Mouse (Mus musculus) limb, embryonic 11.5 days (tissue): ENCODE results near the gene Nrxn2. TPM values are rescaled to one million over a fixed set of nuclear protein-coding genes. Genes with fewer than 3 reads are reported as not detected.

Source experiments
- ATAC-seq: fragments of 200-750 bp; cut with Nextera tagmentation; 2 replicates; pipeline ENCODE4 v1.8.0; 2017; ENCODE audit warnings: low read depth; ENCODE audit not compliant: insufficient number of reproducible peaks, low FRiP score, low TSS enrichment
- DNase-seq: peaks from one replicate; pipeline ENCODE4 v3.0.0-alpha.2; 2015; ENCODE audit warnings: low spot score
- H3K27ac ChIP-seq: fragments of 300-500 bp; sonication (generic); replicated peaks from 2 replicates; pipeline ENCODE4 v1.5.1; 2014; ENCODE audit warnings: low read depth, mild to moderate bottlenecking, low read length
- H3K27me3 ChIP-seq: fragments of 300-500 bp; sonication (generic); 2 replicates; pipeline ENCODE4 v1.6.1; 2014; ENCODE audit warnings: mild to moderate bottlenecking, low read length, mixed read lengths; ENCODE audit not compliant: control insufficient read depth, insufficient read depth
- H3K36me3 ChIP-seq: fragments of 300-500 bp; sonication (generic); 2 replicates; pipeline ENCODE4 v1.6.1; 2014; ENCODE audit warnings: mild to moderate bottlenecking, low read length, moderate library complexity, mixed read lengths; ENCODE audit not compliant: control insufficient read depth, insufficient read depth
- H3K4me1 ChIP-seq: fragments of 300-500 bp; sonication (generic); 2 replicates; pipeline ENCODE4 v1.6.1; 2014; ENCODE audit warnings: low read length, mixed read lengths; ENCODE audit not compliant: control insufficient read depth, insufficient read depth
- H3K4me2 ChIP-seq: fragments of 300-500 bp; sonication (generic); 2 replicates; pipeline ENCODE4 v1.6.1; 2014; ENCODE audit warnings: low read depth, mild to moderate bottlenecking, moderate library complexity; ENCODE audit not compliant: severe bottlenecking
- H3K4me3 ChIP-seq: fragments of 300-500 bp; sonication (generic); 2 replicates; pipeline ENCODE4 v1.5.1; 2014; ENCODE audit warnings: low read depth, low read length
- H3K9ac ChIP-seq: fragments of 300-500 bp; sonication (generic); 2 replicates; pipeline ENCODE4 v1.6.1; 2014; ENCODE audit warnings: mild to moderate bottlenecking, low read length
- H3K9me3 ChIP-seq: fragments of 300-500 bp; sonication (generic); 2 replicates; pipeline ENCODE4 v1.6.1; 2016; ENCODE audit warnings: low read length; ENCODE audit not compliant: control insufficient read depth
- WGBS: fragments of 180-500 bp; shearing (Covaris S2); extraction: QIAGEN DNeasy Blood & Tissue Kit; methylation state at CpG from one replicate; pipeline ENCODE4 v1.1.7; 2014; 5-methylcytosine and 5-hydroxymethylcytosine counted together
- polyA plus RNA-seq: library from polyadenylated mRNA; unstranded; fragments of >200 nt; fragmentation: Nextera tagmentation; extraction: Ambion mirVana; gene quantifications from 2 replicates; pipeline ENCODE4 v1.2.1, GENCODE M21; 2014

Gene Nrxn2
- polyA plus RNA-seq, 1 experiment from 2014 or later = 1.1 TPM

DNA sequence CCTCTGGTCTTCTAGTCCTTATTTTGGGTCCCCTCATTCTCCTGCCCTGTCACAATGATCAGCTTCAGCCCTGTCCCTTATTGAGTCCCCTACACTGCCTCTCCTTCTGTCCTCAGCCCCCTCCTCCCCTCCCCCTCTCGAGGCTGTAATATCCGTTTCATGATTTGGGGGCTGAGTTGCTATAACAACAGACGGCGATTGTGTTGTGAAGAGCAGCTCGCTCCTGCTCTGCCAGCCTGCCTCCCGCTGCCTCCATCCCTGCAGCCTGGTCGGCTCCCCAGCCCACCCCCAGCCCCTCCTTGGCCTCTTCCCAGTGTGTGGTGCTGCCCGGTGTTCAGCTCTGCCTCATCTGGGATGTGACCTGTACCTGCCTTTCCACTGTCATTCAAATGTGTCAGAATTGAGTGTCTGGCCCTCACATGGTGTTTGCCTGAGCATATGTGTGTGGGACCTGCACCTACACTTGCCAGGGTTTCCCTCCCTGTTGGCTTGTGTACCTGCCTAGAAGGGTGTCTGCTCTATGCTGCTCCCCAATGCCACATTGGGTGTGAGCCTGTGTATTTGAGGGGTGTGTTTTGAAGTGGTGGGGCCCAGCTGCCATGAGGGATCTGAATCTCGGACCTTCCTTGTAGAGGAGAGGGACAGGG lies 2.3 kb upstream of the Nrxn2 start:
- DNase-seq (peak; percentile 44), ATAC-seq (no peak)
- Histone ChIP-seq H3K36me3 (no peaks in the 10 kb centered on the region), H3K9ac (no peak overlapping the region), H3K4me3 (no peak overlapping the region), H3K4me2 (0 out of 2 replicates have a peak overlapping the region, but pooled peaks have one; percentile 7), H3K27ac (no peak overlapping the region), H3K4me1 (peaks cover 12% of the 10 kb centered on the region), H3K27me3 (peaks cover 30% of the 10 kb centered on the region), H3K9me3 (no peaks in the 10 kb centered on the region)
- 5% methylated on average over 9 of the region's 9 CpGs for WGBS

- Histone ChIP-seq H3K4me3 (no peak overlapping the region), H3K9me3 (no peaks in the 10 kb centered on the region), H3K4me2 (no peak overlapping the region), H3K27me3 (peaks cover 35% of the 10 kb centered on the region), H3K9ac (no peak overlapping the region), H3K27ac (no peak overlapping the region), H3K36me3 (no peaks in the 10 kb centered on the region), H3K4me1 (peaks cover 12% of the 10 kb centered on the region)
- 64% methylated on average over 12 of the region's 12 CpGs for WGBS
- no peak for DNase-seq
- ATAC-seq = no peak
Observed at GRCm38 (mm10) chr19:6416894-6417761, 1.4 kb upstream of the Nrxn2 start.

- Histone ChIP-seq H3K27ac (no peak overlapping the region), H3K4me3 (peak overlapping the region; percentile 37), H3K27me3 (peaks cover 46% of the 10 kb centered on the region), H3K4me1 (peaks cover 14% of the 10 kb centered on the region), H3K4me2 (peak overlapping the region; percentile 66), H3K9ac (no peak overlapping the region), H3K36me3 (no peaks in the 10 kb centered on the region), H3K9me3 (no peaks in the 10 kb centered on the region)
- WGBS = 7% methylated on average over 16 of the region's 23 CpGs
- ATAC-seq (no peak), DNase-seq (no peak)
Observed at GRCm38 (mm10) chr19:6418984-6419692, 607 bp downstream of the Nrxn2 start.

DNA sequence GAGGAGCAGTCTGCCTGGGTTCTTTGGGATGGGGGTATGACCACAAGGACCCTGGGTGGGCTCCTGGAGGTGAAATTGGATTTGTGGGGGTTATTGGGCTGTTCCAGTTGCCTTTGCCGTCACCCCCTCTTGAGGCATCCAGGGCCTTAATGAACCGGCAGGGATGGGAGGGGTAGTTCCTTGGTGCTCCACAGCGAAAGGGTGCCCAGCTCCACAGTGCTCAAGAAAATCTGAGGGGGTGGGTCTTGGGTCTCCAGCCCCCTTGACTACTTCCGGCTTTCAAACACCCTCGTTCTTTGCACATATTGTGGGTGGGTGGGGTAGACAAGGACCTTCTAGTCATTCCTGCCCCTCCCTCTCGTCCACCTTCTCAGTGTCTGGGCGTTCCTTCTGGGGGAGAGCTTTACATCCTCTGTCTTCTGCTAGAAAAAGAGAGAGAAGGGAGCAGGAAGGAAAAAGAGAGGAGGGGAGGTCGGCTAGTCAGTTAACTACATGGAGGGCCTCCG lies 1.3 kb downstream of the Nrxn2 start:
- Histone ChIP-seq H3K9ac (no peak overlapping the region), H3K4me3 (no peak overlapping the region), H3K27ac (no peak overlapping the region), H3K4me1 (peaks cover 14% of the 10 kb centered on the region), H3K27me3 (peaks cover 48% of the 10 kb centered on the region), H3K36me3 (no peaks in the 10 kb centered on the region), H3K4me2 (no peak overlapping the region), H3K9me3 (no peaks in the 10 kb centered on the region)
- ATAC-seq (no peak), DNase-seq (no peak)
- WGBS = 59% methylated on average over 9 of the region's 9 CpGs

DNA sequence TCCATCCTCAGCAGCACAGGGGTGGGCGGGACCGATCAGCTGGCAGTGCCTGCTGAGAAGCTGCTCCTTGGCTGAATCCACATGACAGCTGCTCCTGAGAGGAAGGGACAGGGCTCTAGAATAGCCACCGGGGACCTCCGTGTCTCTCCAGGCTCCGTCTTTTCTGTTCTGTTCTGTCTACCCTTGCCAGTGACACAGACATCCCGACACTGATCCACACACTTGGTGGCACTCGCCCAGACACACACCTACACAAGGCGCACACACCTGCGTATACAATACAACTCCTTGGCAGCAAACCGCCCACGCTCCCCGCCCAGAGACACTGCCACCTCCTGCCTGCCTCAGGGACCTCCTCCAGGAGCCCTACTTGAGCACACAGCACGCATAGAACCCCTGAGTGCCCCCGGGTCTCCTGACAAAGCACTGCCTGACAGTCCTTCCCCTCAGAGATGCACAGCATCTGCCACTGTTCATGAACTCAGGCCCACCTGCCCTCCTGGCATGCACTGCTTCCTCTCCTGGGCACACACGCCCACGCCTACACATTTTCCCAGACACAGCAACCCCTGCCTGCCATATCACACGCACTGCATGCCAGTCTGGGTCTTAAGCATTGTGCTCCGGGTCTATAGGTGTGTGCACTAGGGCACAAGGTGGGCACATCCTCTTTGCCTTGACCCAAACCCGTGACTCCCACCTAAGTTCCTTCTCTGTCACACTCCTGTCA lies 2.1 kb downstream of the Nrxn2 start:
- DNase-seq = no peak
- no peak overlapping the region for H3K4me2 ChIP-seq
- WGBS = 58% methylated on average over 19 of the region's 19 CpGs

DNA sequence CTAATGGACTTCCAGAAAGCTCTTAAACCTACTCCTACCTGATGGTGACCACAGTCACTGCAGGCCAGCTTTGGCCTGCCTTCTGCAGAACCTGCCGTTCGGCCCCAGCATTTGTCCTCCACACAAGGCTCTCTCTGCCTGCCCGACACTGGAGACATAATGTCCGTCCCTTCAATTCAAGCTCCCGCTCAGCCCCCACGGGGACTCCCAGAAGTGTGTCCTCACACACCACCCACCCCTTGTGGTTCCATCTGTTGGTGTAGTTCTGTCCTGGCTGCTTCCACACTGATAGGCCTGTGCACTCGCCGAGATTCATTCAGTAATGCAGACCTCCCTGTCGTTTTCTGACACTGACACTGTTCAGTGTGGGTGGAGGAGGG lies 2.7 kb downstream of the Nrxn2 start:
- Histone ChIP-seq H3K27ac (no peak overlapping the region), H3K27me3 (peaks cover 59% of the 10 kb centered on the region), H3K9me3 (no peaks in the 10 kb centered on the region), H3K9ac (no peak overlapping the region), H3K4me1 (peaks cover 6% of the 10 kb centered on the region), H3K36me3 (no peaks in the 10 kb centered on the region), H3K4me3 (no peak overlapping the region), H3K4me2 (no peak overlapping the region)
- DNase-seq (no peak), ATAC-seq (no peak)
- 83% methylated on average over 9 of the region's 9 CpGs for WGBS

More for the DNA sequence above, 2.1 kb downstream of the Nrxn2 start:
- Histone ChIP-seq H3K4me3 (no peak overlapping the region), H3K9me3 (no peaks in the 10 kb centered on the region), H3K4me1 (peaks cover 11% of the 10 kb centered on the region), H3K36me3 (no peaks in the 10 kb centered on the region), H3K27me3 (peaks cover 53% of the 10 kb centered on the region), H3K27ac (no peak overlapping the region), H3K9ac (no peak overlapping the region)
- no peak for ATAC-seq

GRCm38 (mm10) chr19:6422014-6422413 lies 3.5 kb downstream of the Nrxn2 start:
- no peaks in the 10 kb centered on the region for H3K9me3 ChIP-seq
- DNase-seq = no peak
- H3K27me3 ChIP-seq = peaks cover 67% of the 10 kb centered on the region
- no peak overlapping the region for H3K4me3 ChIP-seq
- no peak overlapping the region for H3K9ac ChIP-seq
- no peak overlapping the region for H3K27ac ChIP-seq
- no peaks in the 10 kb centered on the region for H3K36me3 ChIP-seq
- no peak for ATAC-seq
- whole genome bisulfite sequencing = 77% methylated on average over 7 of the region's 7 CpGs
- no peak overlapping the region for H3K4me2 ChIP-seq
- H3K4me1 ChIP-seq = 0 out of 2 replicates have a peak, but pooled peaks cover 2% of the 10 kb centered on the region

- Histone ChIP-seq H3K27me3 (peaks cover 76% of the 10 kb centered on the region), H3K4me3 (no peak overlapping the region)
- WGBS = 88% methylated on average over 16 of the region's 16 CpGs
Observed at GRCm38 (mm10) chr19:6423241-6423640, 4.7 kb downstream of the Nrxn2 start.

More at GRCm38 (mm10) chr19:6423241-6423640, 4.7 kb downstream of the Nrxn2 start:
- no peak overlapping the region for H3K4me2 ChIP-seq
- H3K9ac ChIP-seq = no peak overlapping the region
- DNase-seq = no peak
- no peaks in the 10 kb centered on the region for H3K9me3 ChIP-seq
- no peak overlapping the region for H3K27ac ChIP-seq
- H3K4me1 ChIP-seq = peaks cover 8% of the 10 kb centered on the region
- no peak for ATAC-seq
- no peaks in the 10 kb centered on the region; the same call in 1 of the 2 replicates for H3K36me3 ChIP-seq
